Mouse (Mus musculus): ENCODE measurements around the gene Frmd4b. TPM values are rescaled to one million over a fixed set of nuclear protein-coding genes. Genes with fewer than 3 reads are reported as not detected.
"Not testable (repeated sequence)": the region's sequence is repeated elsewhere in the genome, so short reads cannot be mapped to it uniquely, and the experiment has no call there.

The Frmd4b gene
- polyA plus RNA-seq, 1 experiment from 2014 or later, result 16.9 TPM

DNA sequence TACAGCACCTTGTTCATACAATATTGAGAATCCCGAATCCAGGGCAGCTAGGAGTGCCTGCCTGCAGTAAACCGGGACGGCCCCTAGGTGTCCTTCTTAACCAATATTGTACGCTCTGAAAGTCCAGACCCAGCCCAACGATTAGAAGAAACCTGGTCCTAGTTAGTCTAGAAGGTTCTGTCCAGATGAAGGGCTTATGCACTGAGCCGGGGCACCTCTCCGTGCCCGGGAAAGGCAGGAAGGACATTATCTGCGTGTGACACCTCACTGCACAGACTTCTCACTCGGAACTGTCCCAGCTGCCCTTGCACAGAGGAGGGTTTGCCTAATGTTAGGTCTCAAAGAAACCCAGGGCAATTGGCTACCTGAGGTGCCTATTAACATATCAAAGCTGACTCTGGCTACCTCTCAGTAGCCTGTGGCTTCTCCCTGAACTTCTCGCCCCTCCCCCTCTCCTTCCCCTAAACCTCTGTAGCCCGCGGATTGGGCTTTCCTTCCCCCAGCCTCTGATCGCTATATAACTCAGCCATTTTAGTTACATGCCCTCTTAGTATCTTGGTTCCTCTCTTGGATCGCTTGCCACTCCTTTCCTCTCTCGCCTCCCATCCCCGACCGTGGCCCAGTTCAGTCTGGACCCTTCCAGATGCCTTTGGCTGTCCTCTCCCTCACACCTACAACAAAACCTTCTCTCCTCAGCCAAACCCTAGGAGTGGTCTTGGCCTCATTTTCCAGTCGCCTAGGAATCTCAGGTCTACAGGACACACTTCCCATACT, 339.1 kb downstream of the Frmd4b start:
- Histone ChIP-seq H3K27ac (replicated peaks) (peak overlapping the region; percentile 63), H3K4me3 (peak overlapping the region; percentile 48), H3K36me3 (replicated peaks) (no peaks in the 10 kb centered on the region), H3K27me3 (replicated peaks; ENCODE audit: low read depth, poor library complexity, severe bottlenecking) (peaks cover 46% of the 10 kb centered on the region), H3K4me1 (peaks cover 27% of the 10 kb centered on the region), H3K9me3 (no peaks in the 10 kb centered on the region)
- peak; percentile 82 for DNase-seq (ENCODE audit: low spot score)
- 3% methylated on average over 19 of the region's 19 CpGs for WGBS

DNA sequence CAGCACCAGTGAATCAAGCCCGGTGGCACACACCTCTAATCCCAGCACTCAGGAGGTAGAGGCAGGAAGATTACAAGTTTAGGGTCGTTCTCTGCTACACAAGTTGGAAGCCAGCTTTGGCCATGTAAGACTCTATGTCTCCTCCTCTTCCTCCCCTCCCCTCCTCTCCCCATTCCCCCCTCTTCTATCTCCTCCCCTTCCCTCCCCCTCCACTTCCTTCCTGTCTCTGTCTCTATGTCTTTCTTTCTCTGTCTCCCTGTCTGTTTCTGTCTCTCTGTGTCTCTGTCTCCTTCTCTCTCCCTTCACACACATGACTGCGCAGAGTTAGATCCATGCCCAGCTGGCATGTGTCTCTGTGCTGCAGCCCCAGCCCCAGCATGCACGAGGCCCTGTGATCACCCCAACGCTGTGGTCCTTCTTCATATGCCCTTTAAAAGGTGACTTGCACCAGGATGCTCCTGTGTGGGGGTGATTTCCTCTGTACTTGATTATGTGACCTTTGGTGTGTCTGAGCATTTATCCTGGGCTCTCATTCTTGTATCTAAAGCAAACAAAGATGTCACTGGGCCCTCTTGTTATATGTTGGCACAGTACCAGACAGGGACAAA, 340.3 kb downstream of the Frmd4b start:
- Histone ChIP-seq H3K9me3 (no peaks in the 10 kb centered on the region), H3K27ac (replicated peaks) (no peak overlapping the region), H3K4me3 (no peak overlapping the region), H3K4me1 (peaks cover 31% of the 10 kb centered on the region), H3K27me3 (replicated peaks; ENCODE audit: low read depth, poor library complexity, severe bottlenecking) (peaks cover 46% of the 10 kb centered on the region), H3K36me3 (replicated peaks) (no peaks in the 10 kb centered on the region)
- no peak for DNase-seq (ENCODE audit: low spot score)
- WGBS, result 65% methylated on average over 5 of the region's 5 CpGs

DNA sequence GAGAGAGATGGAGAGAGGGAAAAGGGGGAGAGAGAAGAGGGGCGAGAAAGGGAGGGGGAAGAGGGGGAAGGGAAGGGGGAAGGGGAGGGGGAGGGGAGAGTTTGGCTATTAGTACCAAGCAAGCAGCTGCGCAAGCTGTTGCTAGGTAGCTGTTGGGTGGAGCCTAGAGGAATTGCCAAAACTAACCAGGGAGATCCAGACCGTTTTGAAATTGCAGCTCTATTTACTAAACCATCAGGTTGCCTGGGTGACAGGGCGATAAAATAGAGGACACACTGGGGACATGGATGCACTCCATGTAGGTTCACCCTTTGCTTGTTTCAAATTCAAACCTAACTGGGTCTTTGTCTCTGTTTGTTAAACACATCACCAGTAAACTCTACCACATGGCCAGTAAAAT, 341.0 kb downstream of the Frmd4b start:
- DNase-seq (ENCODE audit: low spot score), result no peak
- Histone ChIP-seq H3K4me3 (no peak overlapping the region), H3K36me3 (replicated peaks) (no peaks in the 10 kb centered on the region), H3K27ac (replicated peaks) (no peak overlapping the region), H3K9me3 (no peaks in the 10 kb centered on the region), H3K4me1 (peaks cover 31% of the 10 kb centered on the region), H3K27me3 (replicated peaks; ENCODE audit: low read depth, poor library complexity, severe bottlenecking) (peaks cover 46% of the 10 kb centered on the region)
- 44% methylated on average over 4 of the region's 4 CpGs for WGBS

DNA sequence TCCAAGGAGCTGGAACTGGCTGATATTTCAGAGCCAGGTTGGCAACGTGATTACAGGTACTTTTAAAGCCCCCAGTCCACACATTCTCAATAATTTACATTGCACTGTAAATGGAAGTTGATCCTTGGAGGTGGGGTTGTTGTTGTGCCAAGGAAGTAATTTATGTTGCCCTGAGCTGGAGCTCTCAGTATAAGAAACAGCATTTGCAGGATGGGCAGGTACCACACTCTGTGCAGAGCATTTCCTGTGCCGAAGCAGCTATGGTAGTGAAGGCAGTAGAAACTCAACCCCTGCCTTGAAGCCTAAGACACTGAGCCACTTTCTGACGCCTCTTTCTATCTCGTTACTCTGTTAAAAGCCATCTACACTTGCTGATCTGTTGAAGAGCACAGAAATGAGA, 341.6 kb downstream of the Frmd4b start:
- Histone ChIP-seq H3K36me3 (replicated peaks) (no peaks in the 10 kb centered on the region), H3K4me3 (no peak overlapping the region), H3K27me3 (replicated peaks; ENCODE audit: low read depth, poor library complexity, severe bottlenecking) (peaks cover 45% of the 10 kb centered on the region), H3K4me1 (peaks cover 31% of the 10 kb centered on the region), H3K27ac (replicated peaks) (no peak overlapping the region), H3K9me3 (no peaks in the 10 kb centered on the region)
- WGBS, result 61% methylated on average over 4 of the region's 4 CpGs
- DNase-seq (ENCODE audit: low spot score), result no peak

DNA sequence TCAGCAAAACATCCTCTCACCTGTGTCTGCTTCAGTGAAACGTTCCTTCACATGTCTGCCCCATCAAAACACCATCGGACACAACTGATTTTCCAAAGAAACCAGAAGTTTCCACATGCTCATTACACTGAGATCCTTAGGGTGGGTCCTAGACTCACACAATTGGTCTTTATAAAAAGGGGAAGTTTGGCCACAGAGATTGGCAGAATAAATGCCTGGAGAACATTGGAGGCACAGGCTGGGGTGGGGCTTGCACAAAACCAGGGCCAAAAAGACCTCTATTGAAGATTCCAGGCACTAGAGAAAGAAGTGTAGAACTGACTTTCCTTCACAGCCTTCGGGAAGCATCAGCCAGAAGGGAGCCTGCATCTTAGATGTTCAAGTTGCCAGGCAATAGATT, 343.6 kb downstream of the Frmd4b start:
- no peaks in the 10 kb centered on the region for H3K9me3 ChIP-seq
- peaks cover 26% of the 10 kb centered on the region for H3K27me3 ChIP-seq (replicated peaks; ENCODE audit: low read depth, poor library complexity, severe bottlenecking)
- no peak for DNase-seq (ENCODE audit: low spot score)
- no peak overlapping the region for H3K27ac ChIP-seq (replicated peaks)
- no peak overlapping the region for H3K4me3 ChIP-seq
- H3K4me1 ChIP-seq, result peaks cover 26% of the 10 kb centered on the region
- WGBS, result 89% methylated on average over 3 of the region's 3 CpGs
- H3K36me3 ChIP-seq (replicated peaks), result no peaks in the 10 kb centered on the region

DNA sequence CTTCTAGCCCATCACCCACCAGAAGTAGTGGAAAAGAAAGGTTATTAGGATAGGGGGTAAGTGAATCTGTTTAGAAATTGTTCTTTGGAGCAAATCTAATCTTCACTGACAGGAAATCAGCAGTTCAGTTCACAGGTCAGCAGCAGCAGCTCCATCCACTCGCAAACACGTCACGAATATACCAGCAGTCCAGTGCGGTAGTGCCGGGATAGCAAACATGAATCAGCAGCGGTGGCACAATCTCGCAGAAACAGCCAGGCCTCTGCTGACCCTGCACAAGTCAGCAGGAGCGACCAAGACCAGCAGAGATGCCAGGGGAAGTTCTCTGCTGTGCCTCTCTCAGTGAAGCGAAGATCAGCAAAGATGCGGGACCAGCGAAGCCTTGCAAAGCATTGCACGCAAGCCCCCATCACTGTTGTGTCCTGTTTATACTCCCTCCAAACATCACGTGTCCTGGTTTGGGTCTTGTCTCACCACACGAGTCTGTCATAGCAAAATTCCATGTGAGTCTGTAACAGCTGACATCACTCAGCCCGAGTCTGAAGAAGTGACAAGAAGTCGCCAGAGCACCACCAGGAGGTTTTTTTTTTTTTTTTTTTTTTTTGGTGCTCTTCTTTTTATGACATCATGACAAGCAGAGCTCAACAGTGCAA, 344.2 kb downstream of the Frmd4b start:
- Histone ChIP-seq H3K4me1 (peaks cover 22% of the 10 kb centered on the region), H3K36me3 (replicated peaks) (no peaks in the 10 kb centered on the region), H3K27ac (replicated peaks) (0 out of 2 replicates have a peak overlapping the region, but pooled peaks have one; percentile 10), H3K27me3 (replicated peaks; ENCODE audit: low read depth, poor library complexity, severe bottlenecking) (peaks cover 25% of the 10 kb centered on the region), H3K9me3 (no peaks in the 10 kb centered on the region), H3K4me3 (no peak overlapping the region)
- 85% methylated on average over 16 of the region's 16 CpGs for WGBS
- DNase-seq (ENCODE audit: low spot score), result no peak

DNA sequence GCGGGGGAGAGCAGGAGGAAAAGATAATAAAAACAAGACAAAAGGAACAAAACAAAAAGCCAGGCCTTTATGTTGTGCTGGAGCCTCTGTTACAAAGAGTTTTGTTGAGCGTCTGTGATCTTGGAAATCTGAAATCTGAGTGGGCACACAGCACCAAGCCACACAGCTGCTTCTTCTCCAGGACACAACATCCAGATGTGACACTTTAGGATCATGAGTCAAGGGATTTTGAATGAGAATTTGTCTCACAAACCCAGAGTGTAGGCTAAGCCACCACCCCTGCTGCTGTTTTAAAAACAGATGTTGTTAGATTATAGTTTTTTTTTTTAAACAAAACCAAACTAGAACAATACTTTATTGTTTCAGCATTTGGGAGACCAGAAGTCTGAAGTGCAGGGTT, 345.0 kb downstream of the Frmd4b start:
- H3K27me3 ChIP-seq (replicated peaks; ENCODE audit: low read depth, poor library complexity, severe bottlenecking), result peaks cover 25% of the 10 kb centered on the region
- H3K9me3 ChIP-seq, result no peaks in the 10 kb centered on the region
- DNase-seq (ENCODE audit: low spot score), result no peak
- H3K4me1 ChIP-seq, result peaks cover 18% of the 10 kb centered on the region
- H3K27ac ChIP-seq (replicated peaks), result no peak overlapping the region
- 66% methylated on average over 2 of the region's 2 CpGs for WGBS
- H3K36me3 ChIP-seq (replicated peaks), result no peaks in the 10 kb centered on the region
- H3K4me3 ChIP-seq, result no peak overlapping the region

DNA sequence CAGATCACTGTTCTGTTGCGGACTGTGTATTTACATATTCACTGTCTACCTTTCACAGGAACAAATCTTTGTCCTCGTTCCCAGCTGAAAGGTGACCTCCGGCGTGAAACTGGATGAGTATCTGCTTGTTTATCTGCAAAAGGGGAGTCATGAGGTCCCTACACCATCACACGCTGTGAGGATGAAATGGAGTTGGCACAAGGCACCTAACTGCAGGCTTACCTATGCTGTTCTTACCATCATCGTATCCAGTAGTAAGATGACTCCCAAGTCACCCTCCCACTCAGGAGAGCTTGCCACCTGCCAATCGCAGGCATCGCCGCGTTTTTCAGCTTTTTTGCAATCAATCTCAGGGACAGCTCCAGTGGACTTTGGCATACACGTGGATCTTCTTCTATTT, 347.7 kb downstream of the Frmd4b start:
- Histone ChIP-seq H3K4me3 (no peak overlapping the region), H3K4me1 (peaks cover 4% of the 10 kb centered on the region; the same call in 1 of the 2 replicates), H3K9me3 (no peaks in the 10 kb centered on the region), H3K27ac (replicated peaks) (no peak overlapping the region), H3K36me3 (replicated peaks) (no peaks in the 10 kb centered on the region), H3K27me3 (replicated peaks; ENCODE audit: low read depth, poor library complexity, severe bottlenecking) (no peaks in the 10 kb centered on the region)
- DNase-seq (ENCODE audit: low spot score), result no peak
- 78% methylated on average over 11 of the region's 11 CpGs for WGBS

DNA sequence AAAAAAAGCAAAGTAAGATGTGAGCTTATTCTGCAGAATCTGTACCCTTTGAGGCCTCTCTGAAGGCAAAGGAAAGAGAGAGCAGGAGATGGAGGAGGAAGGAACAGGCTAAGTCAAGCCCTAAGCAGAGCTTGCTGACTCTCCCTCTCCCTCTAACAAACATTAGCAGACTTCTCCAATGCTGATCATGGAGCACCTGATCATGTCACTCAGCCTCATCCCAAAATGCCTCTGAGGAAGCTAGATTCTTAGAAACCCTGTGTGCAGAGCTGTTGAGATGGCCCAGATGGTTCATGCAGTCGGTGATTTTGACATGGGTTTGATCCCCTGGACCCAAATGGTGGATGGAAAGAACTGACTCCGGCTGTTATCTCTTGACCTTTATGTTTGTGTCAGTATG, 350.2 kb downstream of the Frmd4b start:
- H3K4me3 ChIP-seq, result no peak overlapping the region
- no peaks in the 10 kb centered on the region for H3K4me1 ChIP-seq
- no peaks in the 10 kb centered on the region for H3K9me3 ChIP-seq
- no peak overlapping the region for H3K27ac ChIP-seq (replicated peaks)
- no peaks in the 10 kb centered on the region for H3K36me3 ChIP-seq (replicated peaks)
- H3K27me3 ChIP-seq (replicated peaks; ENCODE audit: low read depth, poor library complexity, severe bottlenecking), result no peaks in the 10 kb centered on the region
- WGBS, result 88% methylated on average over 2 of the region's 2 CpGs
- DNase-seq (ENCODE audit: low spot score), result no peak

DNA sequence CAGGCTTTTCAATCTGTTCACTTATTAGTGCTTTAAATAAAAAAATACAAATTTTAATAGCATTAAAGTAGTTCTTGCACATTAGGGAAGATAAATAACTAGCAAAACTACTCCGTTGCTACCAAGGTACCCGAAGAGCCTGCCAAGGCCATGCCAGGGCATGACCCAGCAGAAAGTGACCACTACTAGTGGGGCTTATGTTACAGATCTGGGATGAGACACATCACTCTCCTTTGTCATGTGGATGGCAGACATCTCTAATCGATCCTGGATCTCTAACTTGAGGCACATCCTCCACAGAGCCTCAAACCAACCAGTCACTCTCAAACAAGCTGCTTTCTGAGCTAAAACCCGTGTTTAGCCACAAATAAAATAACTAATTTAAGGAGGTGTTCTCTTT, 350.7 kb downstream of the Frmd4b start:
- H3K9me3 ChIP-seq, result no peaks in the 10 kb centered on the region
- no peak overlapping the region for H3K4me3 ChIP-seq
- no peak for DNase-seq (ENCODE audit: low spot score)
- H3K27ac ChIP-seq (replicated peaks), result no peak overlapping the region
- 81% methylated on average over 4 of the region's 4 CpGs for WGBS
- H3K4me1 ChIP-seq, result no peaks in the 10 kb centered on the region
- H3K36me3 ChIP-seq (replicated peaks), result no peaks in the 10 kb centered on the region
- H3K27me3 ChIP-seq (replicated peaks; ENCODE audit: low read depth, poor library complexity, severe bottlenecking), result no peaks in the 10 kb centered on the region

DNA sequence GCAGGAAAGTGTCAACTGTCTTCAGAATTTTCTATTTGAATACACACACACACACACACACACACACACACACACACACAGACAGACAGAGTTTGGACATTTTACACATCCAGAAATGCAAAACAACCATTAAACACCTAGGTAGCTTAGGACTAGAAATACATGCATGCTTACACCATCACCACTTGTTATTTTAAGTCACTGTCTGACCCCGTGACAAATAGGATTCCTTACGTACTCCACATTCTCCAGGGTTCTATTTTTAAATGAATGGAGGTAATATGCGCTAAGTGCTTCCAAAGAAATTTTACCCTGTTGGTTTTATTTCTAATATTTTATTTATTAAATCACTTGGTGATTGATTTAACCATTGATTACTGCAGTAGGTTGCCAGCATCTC, 351.6 kb downstream of the Frmd4b start:
- no peaks in the 10 kb centered on the region for H3K4me1 ChIP-seq
- no peak overlapping the region for H3K4me3 ChIP-seq
- H3K27me3 ChIP-seq (replicated peaks; ENCODE audit: low read depth, poor library complexity, severe bottlenecking), result no peaks in the 10 kb centered on the region
- H3K9me3 ChIP-seq, result no peaks in the 10 kb centered on the region
- no peaks in the 10 kb centered on the region for H3K36me3 ChIP-seq (replicated peaks)
- DNase-seq (ENCODE audit: low spot score), result no peak
- no peak overlapping the region for H3K27ac ChIP-seq (replicated peaks)
- WGBS, result 77% methylated on average over 3 of the region's 3 CpGs

DNA sequence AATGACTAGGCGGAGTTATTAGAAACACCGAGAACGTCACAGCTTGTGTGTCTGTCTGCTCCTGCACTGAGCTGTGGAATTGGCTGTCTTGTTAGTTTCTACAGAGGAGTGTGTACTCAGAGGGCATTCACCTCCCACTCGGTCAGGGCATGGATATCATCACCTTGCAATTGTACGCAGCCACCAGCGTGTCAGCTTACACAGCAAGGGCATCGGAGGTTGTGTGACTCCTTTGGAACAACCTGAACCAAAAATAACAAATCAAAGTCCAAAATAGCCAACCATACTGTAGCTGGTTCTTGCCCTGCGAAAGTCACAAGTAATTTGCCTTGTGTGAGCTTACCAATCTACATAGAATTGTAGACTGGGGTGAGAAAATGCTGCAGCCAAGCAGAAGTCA, 352.1 kb downstream of the Frmd4b start:
- WGBS, result 80% methylated on average over 8 of the region's 8 CpGs

DNA sequence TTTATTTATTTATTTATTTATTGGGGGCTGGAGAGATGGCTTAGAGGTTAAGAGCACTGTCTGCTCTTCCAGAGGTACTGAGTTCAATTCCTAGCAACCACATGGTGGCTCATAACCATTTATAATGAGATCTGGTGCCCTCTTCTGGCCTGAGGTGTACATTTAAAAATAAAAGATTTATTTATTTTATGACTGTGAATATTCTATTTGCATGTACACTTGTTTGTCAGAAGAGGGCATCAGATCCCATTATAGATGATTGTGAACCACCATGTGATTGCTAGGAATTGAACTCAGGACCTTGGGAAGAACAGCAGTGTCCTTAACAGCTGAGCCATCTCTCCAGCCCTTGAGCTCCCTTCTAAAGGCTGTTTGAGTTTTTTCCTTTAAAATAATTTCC, 353.6 kb downstream of the Frmd4b start:
- not testable (repeated sequence) for H3K27ac ChIP-seq (replicated peaks); DNase-seq (ENCODE audit: low spot score); H3K4me3 ChIP-seq; H3K36me3 ChIP-seq (replicated peaks); H3K4me1 ChIP-seq; H3K27me3 ChIP-seq (replicated peaks; ENCODE audit: low read depth, poor library complexity, severe bottlenecking); H3K9me3 ChIP-seq

More for the DNA sequence above, 352.1 kb downstream of the Frmd4b start:
- no peaks in the 10 kb centered on the region for H3K27me3 ChIP-seq (replicated peaks; ENCODE audit: low read depth, poor library complexity, severe bottlenecking)
- no peak overlapping the region for H3K4me3 ChIP-seq
- H3K9me3 ChIP-seq, result no peaks in the 10 kb centered on the region
- H3K27ac ChIP-seq (replicated peaks), result no peak overlapping the region
- H3K4me1 ChIP-seq, result no peaks in the 10 kb centered on the region
- DNase-seq (ENCODE audit: low spot score), result no peak
- H3K36me3 ChIP-seq (replicated peaks), result no peaks in the 10 kb centered on the region

Measured in embryonic facial prominence, embryonic 10.5 days (tissue).